Mouse (Mus musculus): ENCODE data around the gene Gm10663. TPM values are rescaled to one million over a fixed set of nuclear protein-coding genes. Genes with fewer than 3 reads are reported as not detected.

Gm10663 gene
- total RNA-seq, 2 experiments from 2014 or later: not detected

- intact Hi-C loops (cut with DNase I): no loop called here
- no peak for TF ChIP-seq CTCF (IDR thresholded peaks at IDR 0.05)
- no peak for DNase-seq (ENCODE audit: extremely low spot score in 1 of 2, low spot score in 2 of 2)
- H3K27ac ChIP-seq: no peak overlapping the region
- H3K4me3 ChIP-seq: no peak overlapping the region
Measured at GRCm38 (mm10) chr8:65089781-65090180, 14.9 kb downstream of the Gm10663 start.

GRCm38 (mm10) chr8:65097760-65098415 is 23.1 kb downstream of the Gm10663 start:
- TF ChIP-seq CTCF (IDR thresholded peaks at IDR 0.05): no peak
- intact Hi-C loops (cut with DNase I): no loop called here
- DNase-seq (ENCODE audit: extremely low spot score in 1 of 2, low spot score in 2 of 2): no peak
- Histone ChIP-seq H3K27ac (no peak overlapping the region), H3K4me3 (no peak overlapping the region)

- Histone ChIP-seq H3K4me3 (no peak overlapping the region), H3K27ac (no peak overlapping the region)
- intact Hi-C loops (cut with DNase I): no loop called here
- no peak for TF ChIP-seq CTCF (IDR thresholded peaks at IDR 0.05)
- DNase-seq (ENCODE audit: extremely low spot score in 1 of 2, low spot score in 2 of 2): no peak
Measured at GRCm38 (mm10) chr8:65099735-65100134, 24.9 kb downstream of the Gm10663 start.

- Histone ChIP-seq H3K4me3 (no peak overlapping the region), H3K27ac (no peak overlapping the region)
- intact Hi-C loops (cut with DNase I): no loop called here
- no peak for TF ChIP-seq CTCF (IDR thresholded peaks at IDR 0.05)
- no peak for DNase-seq (ENCODE audit: extremely low spot score in 1 of 2, low spot score in 2 of 2)
Measured at GRCm38 (mm10) chr8:65103632-65104031, 28.8 kb downstream of the Gm10663 start.

- Histone ChIP-seq H3K4me3 (no peak overlapping the region), H3K27ac (no peak overlapping the region)
- no peak for DNase-seq (ENCODE audit: extremely low spot score in 1 of 2, low spot score in 2 of 2)
- no peak for TF ChIP-seq CTCF (IDR thresholded peaks at IDR 0.05)
- intact Hi-C loops (cut with DNase I): no loop called here
Measured at GRCm38 (mm10) chr8:65104041-65104440, 29.2 kb downstream of the Gm10663 start.

GRCm38 (mm10) chr8:65107936-65108718 is 33.3 kb downstream of the Gm10663 start:
- TF ChIP-seq CTCF (IDR thresholded peaks at IDR 0.05): no peak
- no peak for DNase-seq (ENCODE audit: extremely low spot score in 1 of 2, low spot score in 2 of 2)
- no peak overlapping the region for H3K4me3 ChIP-seq
- intact Hi-C loops (cut with DNase I): loop anchor here (5.0 kb wide), 1 partner anchor 146 kb away; no protein-coding TSS in a partner anchor
- no peak overlapping the region for H3K27ac ChIP-seq

GRCm38 (mm10) chr8:65108936-65109335 is 34.1 kb downstream of the Gm10663 start:
- no peak for DNase-seq (ENCODE audit: extremely low spot score in 1 of 2, low spot score in 2 of 2)
- intact Hi-C loops (cut with DNase I): loop anchor here (5.0 kb wide), 1 partner anchor 147 kb away; no protein-coding TSS in a partner anchor
- TF ChIP-seq CTCF (IDR thresholded peaks at IDR 0.05): no peak
- no peak overlapping the region for H3K4me3 ChIP-seq
- no peak overlapping the region for H3K27ac ChIP-seq

- intact Hi-C loops (cut with DNase I): loop anchor here (1.0 kb wide), 1 partner anchor 88 kb away; no protein-coding TSS in a partner anchor
- DNase-seq (ENCODE audit: extremely low spot score in 1 of 2, low spot score in 2 of 2): peak; percentile 63 to 72
- TF ChIP-seq CTCF (IDR thresholded peaks at IDR 0.05): peak; percentile 91
- no peak overlapping the region for H3K4me3 ChIP-seq
- no peak overlapping the region for H3K27ac ChIP-seq
Measured at GRCm38 (mm10) chr8:65110285-65110691, 35.5 kb downstream of the Gm10663 start.

- Histone ChIP-seq H3K4me3 (no peak overlapping the region), H3K27ac (no peak overlapping the region)
- intact Hi-C loops (cut with DNase I): no loop called here
- no peak for DNase-seq (ENCODE audit: extremely low spot score in 1 of 2, low spot score in 2 of 2)
- TF ChIP-seq CTCF (IDR thresholded peaks at IDR 0.05): no peak
Measured at GRCm38 (mm10) chr8:65112092-65112491, 37.3 kb downstream of the Gm10663 start.

GRCm38 (mm10) chr8:65126014-65126413 is 51.2 kb downstream of the Gm10663 start:
- no peak for TF ChIP-seq CTCF (IDR thresholded peaks at IDR 0.05)
- no peak for DNase-seq (ENCODE audit: extremely low spot score in 1 of 2, low spot score in 2 of 2)
- H3K27ac ChIP-seq: no peak overlapping the region
- intact Hi-C loops (cut with DNase I): no loop called here
- no peak overlapping the region for H3K4me3 ChIP-seq

- Histone ChIP-seq H3K4me3 (no peak overlapping the region), H3K27ac (no peak overlapping the region)
- TF ChIP-seq CTCF (IDR thresholded peaks at IDR 0.05): no peak
- intact Hi-C loops (cut with DNase I): no loop called here
- DNase-seq (ENCODE audit: extremely low spot score in 1 of 2, low spot score in 2 of 2): no peak
Measured at GRCm38 (mm10) chr8:65126454-65126853, 51.6 kb downstream of the Gm10663 start.

Small RNAs within 50 kb of the gene (microRNA-seq; reads per million reads assigned to microRNA genes)
- 0 reads per million in 2 experiments for gene Gm24333

Other genes starting within 250 kb of the Gm10663 start
- gene Klhl2, start 225.0 kb upstream of the Gm10663 start, total RNA-seq (2021): 100 to 1,000 TPM; 158 to 173 TPM
- 10 to 100 TPM; 24.0 to 24.1 TPM for gene Tmem192, start 127.8 kb upstream of the Gm10663 start, total RNA-seq (2021)
- not detected for gene Trim75, start 87.2 kb upstream of the Gm10663 start, total RNA-seq (2021)
- not detected for gene Trim61, start 56.5 kb upstream of the Gm10663 start, total RNA-seq (2021)
- not detected for gene Trim60, start 56.4 kb upstream of the Gm10663 start, total RNA-seq (2021)
- not detected for gene Apela, start 37.7 kb upstream of the Gm10663 start, total RNA-seq (2021)
- gene BC030870, start 54.5 kb downstream of the Gm10663 start, total RNA-seq (2021): not detected